In genomic region chr8:124475690-124476089, GRCm38 (mm10) we compare ENCODE assay signal across 27 mouse cellular contexts. TPM values are rescaled to one million over a fixed set of nuclear protein-coding genes. Genes with fewer than 3 reads are reported as not detected.
DNase-seq lines count a peak whose midpoint lies in the region; ATAC-seq and TF ChIP-seq lines count a peak whose summit lies in the region.
"Had no signal": no experiment of that assay in that cellular context is flagged by ENCODE, and none has a peak within 500 bp of the region (broad histone marks: within the 10 kb centered on the region; RNA-seq: fewer than 3 reads in every experiment).

No protein-coding gene starts in this region.

- TF ChIP-seq CTCF in kidney, postnatal 0 days (IDR thresholded peaks at IDR 0.05; ENCODE audit: low read depth), result no peak
- TF ChIP-seq CTCF in left cerebral cortex, adult 2 months (IDR thresholded peaks at IDR 0.05), result no peak
- TF ChIP-seq CTCF in testis, adult 2 months (IDR thresholded peaks at IDR 0.05; ENCODE audit: control insufficient read depth, insufficient read depth, insufficient replicate concordance, low read depth, low read length), result no peak

- no peaks in the 10 kb centered on the region for H3K27me3 ChIP-seq in kidney, embryonic 14.5 days (ENCODE audit: control insufficient read depth, insufficient read depth, low read length)
- H3K27me3 ChIP-seq in kidney, postnatal 0 days (ENCODE audit: insufficient read depth, low read length), result no peaks in the 10 kb centered on the region
- H3K27me3 ChIP-seq in testis, adult 2 months (ENCODE audit: control insufficient read depth, insufficient read depth, low read length), result no peaks in the 10 kb centered on the region
- H3K27me3 ChIP-seq: embryonic facial prominence, embryonic 13.5 days; embryonic facial prominence, embryonic 15.5 days; forebrain, embryonic 12.5 days had no signal

- H3K36me3 ChIP-seq in kidney, embryonic 14.5 days (ENCODE audit: control insufficient read depth, insufficient read depth, low read length), result no peaks in the 10 kb centered on the region
- H3K36me3 ChIP-seq in kidney, postnatal 0 days (ENCODE audit: insufficient read depth, low read length), result no peaks in the 10 kb centered on the region
- no peaks in the 10 kb centered on the region for H3K36me3 ChIP-seq in testis, adult 2 months (ENCODE audit: control insufficient read depth, insufficient read depth, low read length)
- H3K36me3 ChIP-seq: embryonic facial prominence, embryonic 13.5 days; embryonic facial prominence, embryonic 15.5 days; forebrain, embryonic 10.5 days; forebrain, embryonic 12.5 days had no signal

- no peaks in the 10 kb centered on the region for H3K9me3 ChIP-seq in kidney, embryonic 14.5 days (ENCODE audit: control insufficient read depth, low read length)
- H3K9me3 ChIP-seq in kidney, postnatal 0 days (replicated peaks; ENCODE audit: low read length), result no peaks in the 10 kb centered on the region
- H3K9me3 ChIP-seq: embryonic facial prominence, embryonic 13.5 days; embryonic facial prominence, embryonic 15.5 days; forebrain, embryonic 10.5 days; forebrain, embryonic 12.5 days had no signal

- no peak for DNase-seq in kidney, postnatal 10 days
- DNase-seq in kidney, postnatal 0 days (ENCODE audit: low spot score), result peak; percentile 53
- DNase-seq in kidney, adult 18-20 months, result no peak
- DNase-seq in left cerebral cortex, adult 2 months (ENCODE audit: extremely low spot score in 1 of 2, low spot score in 2 of 2), result no peak
- no peak for DNase-seq in left cerebral cortex, postnatal 10 days (ENCODE audit: extremely low spot score in 1 of 2, low spot score in 2 of 2)
- DNase-seq in testis, postnatal 14 days (ENCODE audit: low spot score), result no peak
- DNase-seq: adrenal gland, adult 2 months; adrenal gland, postnatal 10 days; adrenal gland, postnatal 25 days; cerebellum, adult 11 months; cerebellum, adult 18-20 months; cerebellum, adult 8-10 months; cerebellum, adult 9-11 months; cerebellum, postnatal 14 days; cerebellum, postnatal 36 days; embryo, embryonic 11 days had no signal

- no peak overlapping the region for H3K4me2 ChIP-seq in kidney, embryonic 14.5 days (replicated peaks; ENCODE audit: low read depth, low read length)
- no peak overlapping the region for H3K4me2 ChIP-seq in kidney, postnatal 0 days (ENCODE audit: low read length)
- H3K4me2 ChIP-seq: embryonic facial prominence, embryonic 13.5 days; embryonic facial prominence, embryonic 15.5 days; forebrain, embryonic 12.5 days had no signal

- H3K4me1 ChIP-seq in kidney, embryonic 14.5 days (ENCODE audit: control insufficient read depth, insufficient read depth, low read length), result no peaks in the 10 kb centered on the region
- H3K4me1 ChIP-seq in kidney, postnatal 0 days (replicated peaks; ENCODE audit: insufficient read depth, low read length), result no peaks in the 10 kb centered on the region
- no peaks in the 10 kb centered on the region for H3K4me1 ChIP-seq in testis, adult 2 months (ENCODE audit: control insufficient read depth, insufficient read depth, low read length)
- H3K4me1 ChIP-seq: embryonic facial prominence, embryonic 13.5 days; forebrain, embryonic 12.5 days had no signal

- no peak overlapping the region for H3K9ac ChIP-seq in kidney, embryonic 14.5 days (ENCODE audit: low read depth, low read length)
- no peak overlapping the region for H3K9ac ChIP-seq in kidney, postnatal 0 days (ENCODE audit: low read depth, low read length)
- H3K9ac ChIP-seq: embryonic facial prominence, embryonic 13.5 days; embryonic facial prominence, embryonic 15.5 days; forebrain, embryonic 12.5 days had no signal

- no peak overlapping the region for H3K4me3 ChIP-seq in kidney, embryonic 14.5 days (ENCODE audit: low read length)
- no peak overlapping the region for H3K4me3 ChIP-seq in kidney, postnatal 0 days (replicated peaks; ENCODE audit: low read depth, low read length)
- H3K4me3 ChIP-seq in left cerebral cortex, adult 2 months, result no peak overlapping the region
- no peak overlapping the region for H3K4me3 ChIP-seq in testis, adult 2 months (ENCODE audit: control insufficient read depth, low read depth, low read length)
- H3K4me3 ChIP-seq: embryonic facial prominence, embryonic 13.5 days; embryonic facial prominence, embryonic 15.5 days; erythroblast, embryonic 14.5 days; forebrain, embryonic 10.5 days; forebrain, embryonic 12.5 days had no signal

- TF ChIP-seq POLR2A in testis, adult 2 months (IDR thresholded peaks at IDR 0.05; ENCODE audit: control insufficient read depth, low read depth, low read length), result no peak

- intact Hi-C loops in left cerebral cortex, adult 2 months (cut with DNase I), result loop anchor here (2.0 kb wide), 2 partner anchors 19 to 41 kb away; no protein-coding TSS in a partner anchor
- intact Hi-C loops in left cerebral cortex, postnatal 10 days (cut with DNase I), result no loop called here

- no peak overlapping the region for H3K27ac ChIP-seq in kidney, embryonic 14.5 days (ENCODE audit: low read depth, low read length)
- H3K27ac ChIP-seq in kidney, postnatal 0 days, result no peak overlapping the region
- H3K27ac ChIP-seq in left cerebral cortex, adult 2 months, result peak overlapping the region; percentile 77
- H3K27ac ChIP-seq in testis, adult 2 months (ENCODE audit: control insufficient read depth, insufficient read depth, low read depth, low read length), result 0 out of 2 replicates have a peak overlapping the region, but pooled peaks have one; percentile 3
- H3K27ac ChIP-seq: embryonic facial prominence, embryonic 13.5 days; embryonic facial prominence, embryonic 15.5 days; forebrain, embryonic 10.5 days had no signal

- WGBS in kidney, embryonic 14.5 days, result 29% methylated on average over 5 of the region's 5 CpGs
- 38% methylated on average over 5 of the region's 5 CpGs for WGBS in kidney, postnatal 0 days

- ATAC-seq in kidney, embryonic 14.5 days (ENCODE audit: low FRiP score, low TSS enrichment), result 0 out of 2 replicates have a peak, but pooled peaks have one; percentile 57
- ATAC-seq in kidney, postnatal 0 days (replicated peaks; ENCODE audit: low FRiP score, low read depth), result no peak
- ATAC-seq: forebrain, embryonic 14.5 days had no signal

RNA-seq across cellular contexts. Expression of gene Pgbd5, which starts 36.2 kb away (rescaled TPM):
- 0.61 and 1.1 TPM in 2 replicates for polyA plus RNA-seq in kidney, embryonic 14.5 days (2014; fragmentation: Nextera tagmentation; extraction: Ambion mirVana)
- polyA plus RNA-seq in kidney, postnatal 0 days (2015; fragmentation: Nextera tagmentation; extraction: Ambion mirVana), result 0.32 and 0.56 TPM in 2 replicates
- total RNA-seq in left cerebral cortex, adult 2 months (2021), result 100 to 1,000 TPM; 208 to 221 TPM
- total RNA-seq in left cerebral cortex, postnatal 10 days (2021), result 100 to 1,000 TPM; 126 to 127 TPM
- 15.7 and 20.0 TPM in 2 replicates for polyA plus RNA-seq in testis, adult 2 months (2012; rRNA removed)
- total RNA-seq: common myeloid progenitor, adult 5-6 weeks; MEL had no signal
- polyA plus RNA-seq: C2C12; erythroblast, embryonic 14.5 days had no signal

RNA-seq across cellular contexts. Expression of gene Cog2, which starts 44.9 kb away (rescaled TPM):
- 27.4 and 36.6 TPM in 2 replicates for polyA plus RNA-seq in kidney, embryonic 14.5 days (2014; fragmentation: Nextera tagmentation; extraction: Ambion mirVana)
- 26.2 and 28.5 TPM in 2 replicates for polyA plus RNA-seq in kidney, postnatal 0 days (2015; fragmentation: Nextera tagmentation; extraction: Ambion mirVana)
- 10 to 100 TPM; 35.1 to 46.5 TPM for total RNA-seq in left cerebral cortex, adult 2 months (2021)
- 10 to 100 TPM; 32.8 to 39.1 TPM for total RNA-seq in left cerebral cortex, postnatal 10 days (2021)
- 14.2 and 14.7 TPM in 2 replicates for polyA plus RNA-seq in testis, adult 2 months (2012; rRNA removed)

Comparison
In these comparisons a context has a peak if more than half of its experiments do, and no peak if none do; other contexts are left out.
1. H3K27ac ChIP-seq: peak in left cerebral cortex, adult 2 months (single experiment) and testis, adult 2 months (single experiment); none in kidney, embryonic 14.5 days (single experiment) and kidney, postnatal 0 days (single experiment).